Mouse (Mus musculus) right cerebral cortex, postnatal 25 days (tissue): ENCODE measurements around the gene Hyal1.

Source experiments
- DNase-seq: peaks from one replicate; pipeline ENCODE4 v3.0.0; 2022

The Hyal1 gene

DNA sequence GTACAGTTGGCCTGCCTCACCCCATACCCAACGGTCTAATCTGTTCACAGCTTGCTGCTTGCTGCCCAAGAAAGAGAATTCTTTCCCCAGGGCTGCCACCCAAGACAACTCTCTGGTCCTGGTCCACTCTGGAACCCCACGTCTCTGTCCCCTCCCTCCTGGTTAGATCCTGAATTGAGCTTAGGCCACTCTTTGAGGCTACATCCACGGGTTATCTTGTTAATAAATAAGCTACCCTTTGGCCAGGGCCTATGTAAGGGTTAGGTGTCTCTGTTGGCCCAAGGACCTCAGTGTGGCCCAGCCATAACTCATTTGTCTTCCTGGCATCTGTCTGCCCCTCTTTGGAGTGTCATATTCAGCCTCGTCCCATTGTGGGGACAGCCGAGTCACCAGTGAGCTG, 21.7 kb downstream of the Hyal1 start:
- no peak for DNase-seq

DNA sequence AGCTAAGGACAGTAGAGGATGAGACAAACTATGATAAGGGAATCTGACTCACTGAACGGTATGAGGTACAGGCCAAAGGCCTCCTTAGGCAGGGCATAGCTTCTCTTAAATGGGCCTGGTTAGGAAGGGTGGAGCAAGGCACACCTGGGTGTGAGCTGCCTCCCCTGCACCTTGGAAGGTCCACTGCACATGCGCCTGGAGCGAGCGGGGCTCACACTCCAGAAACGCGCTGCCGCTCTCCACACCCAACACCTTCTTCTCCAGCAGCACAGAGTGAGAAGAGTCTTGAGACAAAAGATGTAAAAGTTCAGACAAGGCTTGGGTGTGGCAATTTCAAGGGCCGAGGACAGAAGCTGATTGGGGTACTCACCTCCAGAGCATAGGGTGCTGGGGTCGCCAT, 22.7 kb downstream of the Hyal1 start:
- no peak for DNase-seq

DNA sequence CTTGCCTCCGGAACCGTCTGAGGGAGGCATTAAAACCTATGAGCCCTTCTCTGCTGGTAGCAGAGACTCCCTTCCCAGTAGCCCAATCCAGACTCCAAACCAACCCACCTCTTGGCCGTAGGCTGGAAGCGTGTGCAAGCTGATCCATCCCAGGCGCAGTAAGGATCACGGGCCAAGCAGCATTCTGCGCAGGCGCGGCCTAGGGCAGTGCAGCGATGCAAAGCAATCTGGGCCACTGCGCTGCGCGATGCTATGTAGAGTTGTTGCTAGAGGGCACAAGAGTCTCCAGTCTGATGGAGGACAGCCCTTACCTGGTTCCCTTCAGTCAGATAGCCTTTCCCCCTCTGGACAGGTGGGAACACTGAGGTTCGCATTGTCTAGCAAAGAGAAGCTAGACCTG, 23.1 kb downstream of the Hyal1 start:
- no peak for DNase-seq

DNA sequence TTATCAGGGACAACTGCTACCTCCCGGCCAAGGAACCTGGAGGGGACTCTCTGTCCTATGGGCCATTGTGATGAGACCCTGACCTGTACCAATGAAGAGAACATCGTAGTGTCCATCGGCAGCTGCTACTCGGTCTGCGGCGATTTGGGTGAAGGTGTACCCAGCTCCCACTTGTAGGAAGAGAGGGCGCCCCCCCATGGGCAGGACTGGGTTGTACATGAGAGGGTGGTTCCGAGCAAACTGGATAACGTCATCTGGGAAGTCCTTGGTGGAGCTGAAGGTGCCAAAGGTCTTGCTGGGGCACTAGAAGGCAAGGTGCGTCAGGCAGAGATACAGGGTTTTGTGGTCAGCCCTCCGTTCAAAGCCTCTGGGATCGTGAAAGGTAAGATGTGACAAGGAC, 24.0 kb downstream of the Hyal1 start:
- DNase-seq: no peak

DNA sequence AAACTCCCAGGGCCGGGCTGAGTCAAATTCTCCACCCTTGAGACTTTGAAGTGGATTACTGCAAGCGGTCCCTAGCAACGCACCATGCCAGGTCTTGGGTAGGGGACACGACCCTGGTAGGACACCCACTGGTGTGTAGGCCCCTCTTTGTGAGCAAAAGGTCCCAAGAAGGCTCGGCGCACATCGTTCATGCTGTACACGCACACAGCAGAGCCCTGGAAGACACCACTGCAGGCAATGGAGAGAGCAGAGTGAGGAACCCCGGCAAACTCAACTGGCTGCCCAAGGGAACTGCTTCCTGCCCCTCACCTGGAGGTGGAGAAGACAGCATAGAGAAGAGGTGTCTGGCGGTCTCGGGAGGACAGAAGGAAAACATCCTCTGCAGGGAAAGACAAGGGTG, 24.5 kb downstream of the Hyal1 start:
- DNase-seq: no peak

DNA sequence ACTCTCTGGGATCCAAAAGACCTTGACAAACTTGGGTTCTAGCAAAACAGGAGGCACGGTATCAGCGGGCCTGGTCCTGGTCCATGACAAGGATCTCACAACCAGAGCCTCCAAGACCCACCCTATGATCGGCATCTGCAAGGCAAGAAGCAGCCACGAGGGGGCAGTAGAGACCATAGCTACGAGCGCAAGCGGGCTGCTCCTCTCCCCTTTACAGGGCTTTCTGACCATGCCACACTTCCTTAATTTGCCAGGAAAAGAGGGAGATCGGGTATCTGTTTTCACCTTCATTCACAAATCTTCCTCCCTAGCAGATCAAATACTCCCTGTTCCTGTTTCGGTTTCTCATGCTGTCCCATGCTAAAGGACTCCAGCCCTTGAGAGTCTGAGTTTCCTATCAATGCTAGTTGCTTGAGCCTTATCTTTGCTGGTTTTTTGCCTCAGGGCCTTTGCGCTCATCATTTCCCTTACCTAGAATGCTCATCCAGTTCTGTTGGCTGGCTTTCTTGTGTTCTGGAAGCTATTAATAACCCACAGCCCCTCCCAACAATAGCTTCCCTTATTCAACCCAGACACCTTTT, 25.4 kb downstream of the Hyal1 start:
- peak; percentile 86 for DNase-seq

DNA sequence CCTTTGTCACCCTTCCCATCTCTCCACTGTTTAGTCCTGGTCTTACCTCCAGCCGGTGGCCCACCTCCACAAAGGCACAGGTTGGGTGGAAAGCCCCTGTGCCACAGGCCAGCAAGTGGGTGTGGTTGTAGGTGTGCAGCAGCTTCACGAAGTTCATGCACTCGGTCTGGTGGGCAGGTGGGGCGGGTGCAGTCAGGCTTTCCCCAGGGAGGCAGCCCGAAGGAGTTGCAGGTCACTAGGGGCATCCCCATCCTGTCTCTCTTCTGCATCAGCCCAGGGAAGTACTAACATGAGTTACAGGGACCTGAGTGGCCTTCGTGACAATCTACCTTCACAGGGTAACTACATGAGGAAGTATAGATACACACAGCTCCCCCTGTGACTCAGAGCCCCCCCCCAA, 26.5 kb downstream of the Hyal1 start:
- no peak for DNase-seq

DNA sequence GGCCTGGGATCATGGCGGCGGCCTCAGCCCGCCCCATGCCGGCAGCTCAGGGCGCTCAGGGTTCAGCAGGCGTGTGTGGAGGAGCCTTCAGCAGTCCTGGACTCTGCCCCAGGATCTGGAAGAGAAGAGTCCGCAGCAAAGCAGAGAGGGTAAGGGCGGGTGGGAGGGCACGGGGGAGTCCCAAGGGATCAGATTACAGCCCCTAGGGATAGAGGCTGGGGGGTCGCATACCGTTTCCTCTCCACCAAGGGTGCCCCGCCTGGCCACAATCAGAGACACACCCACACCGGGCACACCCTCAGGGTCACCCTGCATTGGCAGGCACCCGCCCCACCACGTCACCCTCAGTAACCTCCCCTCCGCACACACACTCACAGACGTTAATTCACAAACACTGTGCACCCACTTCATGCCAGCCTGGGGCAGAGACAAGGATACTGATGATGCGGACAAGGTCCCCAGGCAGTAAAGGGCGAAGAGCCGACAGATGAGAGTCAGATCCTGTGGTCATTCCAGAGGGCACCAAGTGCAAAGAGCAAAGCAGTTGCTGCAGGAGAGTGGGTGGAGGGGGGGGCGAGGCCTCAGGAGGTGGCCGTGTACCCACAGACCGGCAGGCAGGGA, 28.4 kb downstream of the Hyal1 start:
- DNase-seq: no peak

DNA sequence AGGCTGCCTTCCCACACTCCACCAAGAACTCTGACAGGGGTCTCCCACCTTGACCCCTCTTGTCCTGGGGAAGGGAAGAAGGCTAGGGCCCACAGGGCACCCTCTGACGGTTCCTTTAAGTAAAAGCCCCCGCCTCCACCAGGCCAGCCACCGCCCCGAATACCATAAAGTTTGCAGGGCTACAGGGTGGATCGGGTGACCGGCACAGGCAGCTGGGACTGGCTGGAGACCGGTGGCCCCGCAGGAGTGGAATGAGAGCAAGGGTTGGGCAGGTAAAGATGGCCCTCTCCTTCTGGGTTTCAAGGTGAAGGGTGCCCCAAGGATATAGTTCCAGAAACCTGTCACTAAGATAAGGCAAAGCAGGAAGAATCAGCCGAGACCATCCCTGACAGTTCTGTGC, 29.9 kb downstream of the Hyal1 start:
- no peak for DNase-seq

DNA sequence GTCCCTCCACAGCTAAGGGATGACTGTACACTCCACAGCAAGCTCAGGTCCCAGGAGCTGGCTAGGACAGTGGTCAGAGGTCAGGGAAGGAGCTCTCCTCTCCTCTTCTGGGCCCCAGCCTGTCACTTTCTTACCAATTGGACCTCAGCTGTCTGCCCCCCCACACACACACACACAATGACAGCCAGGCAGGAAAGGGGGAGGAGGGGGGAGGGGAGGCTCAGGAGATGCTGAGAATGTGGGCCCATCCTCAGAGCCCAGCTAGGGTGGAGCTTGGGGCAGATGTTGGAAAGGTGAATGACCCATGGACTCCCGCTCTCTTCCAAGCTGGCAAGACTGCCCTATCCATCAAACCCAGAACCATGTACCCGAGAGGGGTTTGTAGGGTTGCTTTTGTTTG, 30.3 kb downstream of the Hyal1 start:
- no peak for DNase-seq

DNA sequence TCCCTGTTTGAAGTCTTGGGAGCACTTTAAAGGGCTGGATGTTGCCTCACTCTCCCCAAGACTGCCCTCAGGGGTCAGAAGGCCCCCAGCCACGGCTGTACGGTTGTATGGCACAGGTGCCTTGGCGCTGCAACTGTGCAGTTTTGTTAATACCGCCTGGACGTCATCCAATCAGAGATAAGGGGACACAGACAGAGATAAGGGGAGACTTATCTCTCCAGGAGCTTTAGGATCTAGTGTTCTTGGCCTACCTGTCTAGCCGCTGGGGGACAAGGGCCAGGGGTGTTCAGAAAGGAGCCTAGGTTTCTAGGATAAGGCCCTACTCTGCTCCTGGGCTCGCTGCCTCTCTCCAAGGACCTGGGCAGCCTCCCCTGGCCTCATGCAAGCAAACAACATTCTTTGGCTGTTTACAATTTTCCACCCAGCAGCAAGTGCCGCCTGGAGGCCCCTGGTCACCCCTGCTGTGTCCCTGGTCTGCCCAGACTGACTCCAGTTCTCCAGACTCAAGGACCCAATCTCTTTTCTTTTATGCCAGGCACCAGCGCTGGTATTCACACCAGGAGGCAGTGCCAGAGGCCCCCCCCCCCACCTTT, 31.0 kb downstream of the Hyal1 start:
- DNase-seq: no peak

DNA sequence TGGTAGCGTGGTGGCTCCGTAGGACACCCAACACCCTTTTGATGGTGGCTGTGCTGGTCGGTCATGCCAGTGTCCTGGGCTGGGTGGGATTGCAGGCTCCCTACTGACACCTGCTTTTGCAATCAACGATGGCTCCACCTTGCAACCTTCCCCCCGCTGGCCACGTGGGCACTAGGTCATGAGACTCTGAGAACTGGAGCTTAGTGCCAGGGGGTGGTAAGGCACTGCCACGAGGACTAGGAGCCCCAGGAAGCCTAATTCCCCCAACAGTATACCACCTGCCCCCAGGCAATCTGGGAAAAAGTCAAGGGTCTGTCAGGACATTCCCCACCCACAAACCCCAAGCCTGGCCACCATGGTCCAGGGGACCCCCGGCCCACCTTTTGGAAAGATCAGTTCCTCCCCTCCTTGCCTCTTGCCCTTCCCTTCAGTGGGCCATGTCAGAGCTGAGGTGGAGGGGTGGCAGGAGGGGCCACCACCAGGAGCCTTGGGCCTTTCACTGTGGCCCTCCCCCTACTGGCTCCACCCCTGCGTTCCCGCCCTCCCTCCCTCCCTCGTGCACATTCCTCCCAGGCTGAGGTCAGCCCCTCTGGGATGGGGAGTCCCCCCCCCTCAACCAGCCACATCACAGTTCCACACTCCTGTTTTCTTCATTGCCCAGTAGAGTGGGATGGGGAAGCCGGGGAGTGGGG, 32.2 kb downstream of the Hyal1 start, which contains the start of gene Sema3b:
Gene Sema3b, minus strand, starts transcription at position 489 of the 692 bp plus-strand sequence.
- no peak for DNase-seq

DNA sequence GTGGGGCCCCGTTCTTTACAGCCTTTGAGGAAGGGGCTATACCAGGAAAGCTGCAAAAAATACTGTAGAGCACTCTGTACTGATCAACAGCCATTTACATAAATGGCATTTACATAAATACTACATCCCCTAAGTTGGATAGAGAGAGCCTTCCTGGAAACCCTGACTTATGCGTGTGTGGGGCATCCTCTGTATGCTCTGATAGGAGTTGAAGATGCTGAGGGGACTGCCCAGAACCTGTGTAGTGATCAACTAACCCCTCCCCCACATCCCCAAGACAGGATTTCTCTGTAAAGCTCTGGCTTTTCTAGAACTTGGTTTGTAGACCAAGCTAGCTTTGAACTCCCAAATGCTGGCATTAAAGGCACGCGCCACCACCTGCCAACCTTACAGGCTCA, 32.7 kb downstream of the Hyal1 start:
- no peak for DNase-seq

DNA sequence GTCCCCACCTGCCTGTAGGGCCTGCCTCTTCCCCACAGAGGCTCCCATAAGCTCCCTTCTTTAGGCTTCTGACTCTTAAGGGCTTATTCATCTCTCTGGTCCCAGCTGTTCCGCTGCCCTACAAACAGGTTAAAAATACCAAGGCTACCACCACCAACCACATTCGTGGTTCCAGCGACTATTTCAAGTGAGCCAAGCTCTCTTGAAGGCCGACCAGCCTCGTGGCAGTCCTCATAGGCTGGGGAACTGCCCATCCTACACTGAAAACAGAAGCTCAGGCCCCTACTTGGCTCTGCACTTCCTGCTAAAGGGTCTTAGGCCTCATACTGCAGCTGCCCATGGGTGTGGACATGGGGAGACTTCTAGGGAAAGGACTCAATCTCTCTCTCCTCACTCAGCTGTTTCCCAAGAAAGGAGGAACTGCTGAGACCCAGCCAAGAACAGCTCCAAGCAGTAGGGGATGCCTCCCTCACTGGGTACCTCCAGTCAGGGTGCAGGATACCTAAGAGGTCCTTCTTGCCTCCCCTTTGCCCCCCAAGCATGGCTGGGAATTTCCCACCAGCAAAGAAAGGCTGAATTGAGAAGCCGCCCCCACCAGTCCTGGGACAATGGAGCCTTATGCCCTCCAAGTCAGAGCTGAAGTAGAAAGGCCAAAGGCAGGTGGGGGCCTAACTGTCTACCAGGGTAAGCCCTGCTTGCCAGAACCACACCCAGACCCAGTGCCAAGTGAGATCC, 34.9 kb downstream of the Hyal1 start:
- DNase-seq: no peak

DNA sequence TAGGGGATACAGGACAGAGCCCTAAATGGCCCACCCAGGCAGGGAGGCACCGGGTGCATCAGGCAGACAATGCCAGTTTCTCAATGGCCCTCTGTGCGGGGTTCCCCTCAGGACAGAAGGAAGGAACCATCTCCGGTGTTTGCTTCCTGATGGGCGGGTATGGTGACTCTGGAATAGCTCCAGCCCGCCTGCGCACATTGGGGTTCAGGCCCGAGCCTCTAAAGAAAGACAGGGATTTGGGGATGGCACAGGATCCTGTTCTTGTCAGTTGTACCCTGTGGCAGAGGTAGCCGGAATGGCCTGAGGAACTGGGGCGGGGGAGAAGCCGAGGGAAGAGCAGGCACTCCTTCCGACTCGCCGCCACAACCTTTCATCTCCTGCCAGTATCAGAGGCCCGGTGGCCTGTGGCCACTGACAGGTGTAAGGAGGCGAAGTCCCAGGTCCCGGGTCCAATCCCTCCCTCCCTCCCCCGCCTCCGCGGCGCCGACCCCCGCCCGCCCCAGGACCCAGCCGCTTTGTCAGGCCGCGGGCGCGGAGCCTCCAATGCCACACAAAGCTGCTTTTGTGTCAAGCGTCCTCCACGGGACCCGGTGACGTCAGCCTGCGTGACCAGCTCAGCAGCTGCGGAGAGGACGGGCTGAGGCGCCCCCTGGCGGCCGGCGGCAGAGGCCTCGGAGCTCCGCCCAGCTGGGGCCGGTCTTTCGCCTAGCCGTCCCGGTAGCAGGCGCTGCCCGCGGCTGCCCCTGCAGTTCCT, 35.6 kb downstream of the Hyal1 start:
- peak; percentile 99 for DNase-seq

DNA sequence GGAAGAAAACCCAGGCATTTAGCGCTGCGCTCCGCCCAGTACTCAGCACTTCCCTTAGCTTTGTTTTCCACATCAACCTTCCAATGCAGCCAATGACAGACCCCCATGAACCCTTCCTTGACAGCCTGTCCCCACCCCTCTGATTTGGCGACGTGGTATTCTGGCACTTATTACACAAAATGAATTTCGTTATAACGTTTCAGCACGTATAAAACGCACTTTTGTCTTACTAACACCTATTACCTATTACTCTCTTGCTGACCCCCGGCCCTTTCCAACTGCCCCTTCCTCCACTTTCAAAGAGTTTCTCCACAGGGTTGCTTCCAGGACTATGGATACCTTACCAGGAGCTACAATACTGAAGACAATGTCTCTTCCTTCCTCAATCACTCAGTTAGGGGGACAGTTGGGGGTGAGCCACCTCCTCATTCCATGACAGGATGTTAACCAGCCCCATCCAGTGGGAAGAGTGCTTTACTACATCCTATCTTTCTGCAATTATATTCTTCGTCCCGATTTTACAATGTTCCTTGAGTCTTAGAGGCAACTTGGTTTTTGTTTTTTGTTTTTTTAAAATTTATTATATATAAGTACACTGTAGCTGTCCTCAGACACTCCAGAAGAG, 36.3 kb downstream of the Hyal1 start:
- no peak for DNase-seq

DNA sequence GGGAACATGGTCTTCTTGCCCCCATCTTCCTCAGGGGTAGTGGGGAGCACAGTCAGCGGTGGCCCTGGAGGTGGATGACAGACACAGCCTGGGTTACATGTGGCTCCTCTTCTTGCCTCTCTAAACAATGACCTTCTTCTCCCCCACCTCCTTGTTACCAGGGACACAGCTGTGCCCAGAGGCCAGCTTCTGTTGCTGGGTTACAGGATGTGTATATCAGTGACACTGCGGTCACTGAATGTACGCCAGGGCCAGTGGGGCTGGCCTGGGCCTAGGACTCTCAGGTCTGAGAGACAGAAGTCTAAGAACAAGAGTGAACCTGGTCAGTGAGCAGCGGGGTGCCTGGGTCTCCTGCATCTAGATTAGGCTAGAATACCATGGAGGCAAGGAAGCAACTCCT, 38.3 kb downstream of the Hyal1 start:
- no peak for DNase-seq

DNA sequence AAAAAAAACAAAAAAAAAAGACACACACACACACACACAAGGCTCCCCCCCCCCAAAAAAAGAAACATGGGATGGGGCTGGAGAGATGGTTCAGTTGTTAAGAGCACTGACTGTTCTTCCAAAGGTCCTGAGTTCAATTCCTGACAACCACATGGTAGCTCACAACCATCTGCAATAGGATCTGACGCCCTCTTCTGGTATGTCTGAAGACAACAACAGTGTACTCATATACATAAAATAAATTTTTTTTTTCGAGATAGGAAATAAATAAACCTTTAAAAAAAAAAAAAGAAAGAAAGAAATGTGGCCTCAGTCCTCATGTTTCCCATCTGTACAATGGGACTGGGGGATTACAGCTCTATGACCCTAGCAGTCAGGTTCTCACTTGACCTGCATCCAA, 40.7 kb downstream of the Hyal1 start:
- DNase-seq: no peak

DNA sequence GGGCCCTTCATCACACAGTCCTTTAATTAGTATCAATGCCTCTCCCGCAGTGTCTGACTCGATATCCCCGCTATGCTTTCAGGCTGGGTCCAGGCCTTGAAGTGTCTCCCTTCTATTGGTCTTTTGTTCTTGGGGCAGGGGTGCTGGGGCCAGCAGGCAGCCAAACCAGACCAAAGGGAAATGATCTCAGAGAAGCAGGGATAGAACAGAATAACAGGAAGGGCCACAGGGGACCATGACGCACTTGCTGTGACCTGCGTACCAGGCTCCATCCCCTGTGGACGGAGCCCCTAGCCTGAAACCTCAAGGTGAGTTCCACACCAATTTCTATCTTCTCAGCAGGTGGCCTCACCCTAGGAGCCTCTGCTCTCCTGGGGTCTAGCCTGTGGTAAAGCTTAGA, 41.4 kb downstream of the Hyal1 start:
- DNase-seq: no peak

DNA sequence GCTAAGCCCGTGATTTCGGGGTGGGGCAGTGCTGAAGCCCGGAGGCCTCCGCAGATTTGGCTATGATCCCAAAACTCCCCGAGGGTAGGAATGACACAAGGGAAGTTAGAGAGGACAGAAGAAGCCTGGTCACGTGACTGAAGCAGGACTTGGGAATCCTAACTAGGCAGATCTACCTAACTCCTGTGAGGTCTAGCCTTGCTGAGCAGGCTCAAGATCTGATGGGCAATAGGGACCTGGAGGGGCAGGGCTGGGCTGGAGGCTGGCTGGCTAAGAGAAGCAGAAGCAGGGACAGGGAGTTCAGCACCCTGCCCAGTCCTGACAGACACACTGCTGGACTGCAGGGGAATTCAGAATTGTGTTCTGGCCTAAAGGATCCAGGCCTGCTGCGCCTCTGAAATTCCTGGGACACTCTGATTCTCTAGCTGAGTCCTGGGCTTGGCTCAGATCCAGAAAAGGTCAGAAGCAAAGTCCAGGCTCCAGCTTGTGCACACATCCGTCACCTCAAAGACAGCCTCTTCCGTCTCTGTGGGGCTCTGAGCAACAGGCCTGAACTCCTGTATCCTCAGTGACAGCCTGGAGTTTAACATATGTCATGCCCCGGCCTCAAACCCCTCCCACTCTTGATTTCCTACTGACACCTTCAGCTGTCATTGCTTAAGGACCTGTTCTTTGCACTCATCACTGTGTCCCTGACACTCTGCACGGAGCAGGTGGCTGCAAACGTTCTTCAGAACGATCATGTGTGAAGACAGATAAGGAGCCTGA, 42.2 kb downstream of the Hyal1 start:
- no peak for DNase-seq

DNA sequence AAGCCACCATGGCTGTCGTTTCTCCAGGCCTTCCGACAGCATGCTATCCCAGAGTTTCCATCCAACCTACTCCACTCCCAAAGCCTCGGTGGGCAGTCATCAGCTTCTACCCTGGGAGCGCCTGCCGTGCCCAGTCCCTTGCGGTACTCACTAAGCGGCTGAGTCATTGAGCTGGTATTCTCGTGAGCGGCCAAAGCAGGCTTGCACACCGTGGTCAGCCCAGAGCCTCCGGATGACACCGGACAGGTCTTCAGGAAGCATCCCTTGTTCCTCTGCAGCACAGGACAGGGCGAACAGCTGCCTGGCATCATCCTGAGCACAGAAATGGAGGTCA, 42.8 kb downstream of the Hyal1 start:
- no peak for DNase-seq

DNA sequence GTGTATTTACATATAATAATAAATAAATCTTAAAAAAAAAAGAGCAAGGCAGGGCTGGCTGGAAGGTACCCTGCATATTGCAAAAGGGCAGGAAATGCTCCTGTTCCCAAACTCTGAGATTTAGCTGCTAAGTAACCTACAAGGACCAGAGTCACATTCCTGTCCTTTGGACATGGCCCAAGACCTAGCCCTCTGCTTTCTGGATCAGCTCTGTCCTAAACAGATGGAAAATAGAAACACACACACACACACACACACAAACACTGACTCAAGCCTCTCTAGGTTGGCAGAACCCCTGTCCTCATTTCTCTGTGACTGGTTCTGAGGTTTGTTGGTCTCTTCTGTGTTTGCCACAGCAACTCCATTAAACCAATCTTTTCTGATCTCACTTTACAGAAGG, 44.2 kb downstream of the Hyal1 start:
- DNase-seq: no peak
